Mouse (Mus musculus) erythroblast, embryonic 14.5 days (primary cell): ENCODE measurements around the gene 1110059E24Rik.

Source experiments
- GATA1 ChIP-seq: IDR thresholded peaks from 2 replicates; pipeline ENCODE4 v1.6.1; 2012; ENCODE audit warnings: low read length, inconsistent platforms, mixed read lengths
- TAL1 ChIP-seq: IDR thresholded peaks from 3 replicates; pipeline ENCODE4 v1.6.1; 2012; ENCODE audit warnings: low read length, inconsistent platforms, mixed read lengths

GRCm38 (mm10) chr19:21630656-21631331, 22.0 kb downstream of the 1110059E24Rik start:
- TF ChIP-seq GATA1: no peak
- no peak for TF ChIP-seq TAL1
